Mouse (Mus musculus) gastrocnemius, postnatal 36 days (tissue): ENCODE data around the gene Meiob. TPM values are rescaled to one million over a fixed set of nuclear protein-coding genes. Genes with fewer than 3 reads are reported as not detected.

Experiments used
- total RNA-seq, 2 experiments: library from RNA; stranded (reverse); gene quantifications; 2 replicates each; pipeline ENCODE4 v1.2.3; 2021

Gene Meiob
- total RNA-seq, 2 experiments from 2014 or later, result not detected

Other genes starting within 250 kb of the Meiob start
- gene Tsc2, start 171.7 kb upstream of the Meiob start, total RNA-seq, result 10 to 100 TPM; 74.9 to 76.8 TPM
- 1 to 10 TPM; 2.3 TPM for gene Nthl1, start 171.6 kb upstream of the Meiob start, total RNA-seq
- gene Slc9a3r2, start 154.0 kb upstream of the Meiob start, total RNA-seq, result 10 to 100 TPM; 27.1 to 36.9 TPM
- gene Npw, start 145.8 kb upstream of the Meiob start, total RNA-seq, result not detected
- gene Zfp598, start 134.6 kb upstream of the Meiob start, total RNA-seq, result 10 to 100 TPM; 18.0 to 18.5 TPM
- not detected for gene Syngr3, start 114.3 kb upstream of the Meiob start, total RNA-seq
- gene Gfer, start 108.1 kb upstream of the Meiob start, total RNA-seq, result 10 to 100 TPM; 30.3 to 33.3 TPM
- 1 to 10 TPM in 1 of 2 experiments, under 1 TPM in 1; 0.47 to 1.4 TPM for gene Noxo1, start 108.1 kb upstream of the Meiob start, total RNA-seq
- 10 to 100 TPM; 15.1 to 16.1 TPM for gene Tbl3, start 96.6 kb upstream of the Meiob start, total RNA-seq
- not detected for gene Rnf151, start 86.2 kb upstream of the Meiob start, total RNA-seq
- 100 to 1,000 TPM; 500 to 582 TPM for gene Rps2, start 86.2 kb upstream of the Meiob start, total RNA-seq
- gene Ndufb10, start 79.8 kb upstream of the Meiob start, total RNA-seq, result 100 to 1,000 TPM; 420 to 464 TPM
- 100 to 1,000 TPM; 743 to 791 TPM for gene Rpl3l, start 76.5 kb upstream of the Meiob start, total RNA-seq
- gene Msrb1, start 67.6 kb upstream of the Meiob start, total RNA-seq, result 100 to 1,000 TPM; 192 to 205 TPM
- not detected for gene Hs3st6, start 51.3 kb upstream of the Meiob start, total RNA-seq
- gene Hagh, start 35.9 kb downstream of the Meiob start, total RNA-seq, result 10 to 100 TPM; 66.0 to 77.0 TPM
- gene Fahd1, start 46.1 kb downstream of the Meiob start, total RNA-seq, result 10 to 100 TPM; 40.3 to 42.1 TPM
- 1 to 10 TPM; 3.3 to 3.8 TPM for gene Igfals, start 61.7 kb downstream of the Meiob start, total RNA-seq
- gene Nubp2, start 82.1 kb downstream of the Meiob start, total RNA-seq, result 10 to 100 TPM; 10.0 TPM
- gene Spsb3, start 82.4 kb downstream of the Meiob start, total RNA-seq, result 10 to 100 TPM; 25.4 to 31.0 TPM
- 10 to 100 TPM in 1 of 2 experiments, 1 to 10 TPM in 1; 9.3 to 10.2 TPM for gene Eme2, start 90.8 kb downstream of the Meiob start, total RNA-seq
- 10 to 100 TPM; 84.6 to 90.2 TPM for gene Mrps34, start 90.8 kb downstream of the Meiob start, total RNA-seq
- gene Nme3, start 92.2 kb downstream of the Meiob start, total RNA-seq, result 10 to 100 TPM; 10.3 to 11.7 TPM
- gene Mapk8ip3, start 132.7 kb downstream of the Meiob start, total RNA-seq, result 10 to 100 TPM; 16.2 to 24.4 TPM
- 1 to 10 TPM; 6.2 to 6.8 TPM for gene Jpt2, start 156.4 kb downstream of the Meiob start, total RNA-seq
- gene Cramp1l, start 211.5 kb downstream of the Meiob start, total RNA-seq, result 1 to 10 TPM; 5.9 to 7.1 TPM
- gene Ift140, start 211.8 kb downstream of the Meiob start, total RNA-seq, result 1 to 10 TPM; 1.7 to 2.0 TPM